ENCODE assay signal across 28 mouse cellular contexts in the genomic region with DNA sequence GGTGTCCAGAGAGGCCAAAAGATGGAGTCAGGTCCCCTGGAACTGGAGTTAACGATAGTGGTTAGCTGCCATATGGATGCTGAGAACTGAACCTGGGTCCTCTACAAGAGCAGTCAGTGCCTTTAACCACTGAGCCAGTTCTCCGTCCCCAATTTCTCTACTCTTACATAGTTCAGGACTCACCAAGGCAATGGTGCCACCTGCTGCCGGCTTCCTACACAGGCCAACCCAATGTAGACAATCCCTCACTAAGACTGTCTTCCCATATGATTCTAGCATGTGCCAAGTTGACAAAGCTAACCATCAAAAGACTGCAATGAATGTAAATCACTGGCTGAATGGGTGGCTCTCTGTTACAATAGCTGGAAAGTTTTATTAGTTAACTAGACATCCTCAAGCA.
DNase-seq lines count a peak whose midpoint lies in the region; ATAC-seq and TF ChIP-seq lines count a peak whose summit lies in the region.
"Had no signal": no experiment of that assay in that cellular context is flagged by ENCODE, and none has a peak within 500 bp of the region (broad histone marks: within the 10 kb centered on the region; RNA-seq: fewer than 3 reads in every experiment).

No protein-coding gene starts in this region.

- no peaks in the 10 kb centered on the region for H3K27me3 ChIP-seq in hindbrain, postnatal 0 days (ENCODE audit: insufficient read depth, low read length)
- no peaks in the 10 kb centered on the region for H3K27me3 ChIP-seq in hindbrain, embryonic 11.5 days (ENCODE audit: control insufficient read depth, insufficient read depth, low read length)
- H3K27me3 ChIP-seq in liver, adult 2 months (ENCODE audit: control insufficient read depth, insufficient read depth, low read length): no peaks in the 10 kb centered on the region
- H3K27me3 ChIP-seq in liver, postnatal 0 days (ENCODE audit: insufficient read depth, low read length): no peaks in the 10 kb centered on the region
- H3K27me3 ChIP-seq: embryonic facial prominence, embryonic 15.5 days; hindbrain, embryonic 15.5 days; limb, embryonic 12.5 days; liver, embryonic 12.5 days; midbrain, embryonic 13.5 days; neural tube, embryonic 12.5 days had no signal

- 91% methylated on average over 3 of the region's 3 CpGs for WGBS in hindbrain, postnatal 0 days
- WGBS in hindbrain, embryonic 11.5 days: 97% methylated on average over 3 of the region's 3 CpGs
- WGBS in liver, adult 2 months: 96% methylated on average over 3 of the region's 3 CpGs
- 86% methylated on average over 3 of the region's 3 CpGs for WGBS in liver, postnatal 0 days (ENCODE audit: insufficient replicate concordance)

- H3K36me3 ChIP-seq in hindbrain, postnatal 0 days (ENCODE audit: insufficient read depth, low read length): no peaks in the 10 kb centered on the region
- H3K36me3 ChIP-seq in hindbrain, embryonic 11.5 days (ENCODE audit: control insufficient read depth, insufficient read depth, low read length): no peaks in the 10 kb centered on the region
- H3K36me3 ChIP-seq in liver, adult 2 months (ENCODE audit: control insufficient read depth, insufficient read depth, low read length): no peaks in the 10 kb centered on the region
- H3K36me3 ChIP-seq in liver, postnatal 0 days (replicated peaks; ENCODE audit: insufficient read depth, low read length): no peaks in the 10 kb centered on the region
- H3K36me3 ChIP-seq: embryonic facial prominence, embryonic 15.5 days; hindbrain, embryonic 15.5 days; limb, embryonic 12.5 days; liver, embryonic 12.5 days; midbrain, embryonic 13.5 days; neural tube, embryonic 12.5 days had no signal

- H3K79me2 ChIP-seq in liver, adult 2 months (ENCODE audit: control insufficient read depth, insufficient read depth, low read length): no peaks in the 10 kb centered on the region

- TF ChIP-seq POLR2A in liver, adult 2 months (IDR thresholded peaks at IDR 0.05; ENCODE audit: extremely low read depth, insufficient read depth, low read length): no peak

- ATAC-seq in hindbrain, postnatal 0 days: no peak
- no peak for ATAC-seq in hindbrain, embryonic 11.5 days (ENCODE audit: low FRiP score)
- no peak for ATAC-seq in liver, postnatal 0 days
- ATAC-seq: activated CD4-positive, CD25-positive, alpha-beta regulatory T cell, adult 4 months; CD4-positive, CD25-positive, alpha-beta regulatory T cell, adult 4 months; forebrain, embryonic 14.5 days; liver, embryonic 12.5 days; midbrain, embryonic 13.5 days had no signal

- H3K9ac ChIP-seq in hindbrain, postnatal 0 days (replicated peaks; ENCODE audit: low read length): no peak overlapping the region
- H3K9ac ChIP-seq in hindbrain, embryonic 11.5 days (ENCODE audit: low read depth, low read length): no peak overlapping the region
- H3K9ac ChIP-seq in liver, adult 2 months (ENCODE audit: low read depth, low read length): no peak overlapping the region
- H3K9ac ChIP-seq in liver, postnatal 0 days (replicated peaks): no peak overlapping the region
- H3K9ac ChIP-seq: embryonic facial prominence, embryonic 15.5 days; hindbrain, embryonic 15.5 days; limb, embryonic 12.5 days; liver, embryonic 12.5 days; lung, embryonic 14.5 days; midbrain, embryonic 13.5 days; neural tube, embryonic 12.5 days had no signal

- H3K4me1 ChIP-seq in hindbrain, postnatal 0 days (ENCODE audit: insufficient read depth, low read length): no peaks in the 10 kb centered on the region
- no peaks in the 10 kb centered on the region for H3K4me1 ChIP-seq in hindbrain, embryonic 11.5 days (replicated peaks; ENCODE audit: control insufficient read depth, insufficient read depth, low read length)
- peaks cover 3% of the 10 kb centered on the region for H3K4me1 ChIP-seq in liver, adult 2 months (ENCODE audit: control insufficient read depth, insufficient read depth, low read length)
- peaks cover 8% of the 10 kb centered on the region; the same call in 1 of the 2 replicates for H3K4me1 ChIP-seq in liver, postnatal 0 days (ENCODE audit: insufficient read depth)
- H3K4me1 ChIP-seq: hindbrain, embryonic 15.5 days; midbrain, embryonic 13.5 days; neural tube, embryonic 12.5 days had no signal

- no peak overlapping the region for H3K27ac ChIP-seq in hindbrain, postnatal 0 days
- H3K27ac ChIP-seq in hindbrain, embryonic 11.5 days (ENCODE audit: low read depth, low read length): no peak overlapping the region
- no peak overlapping the region for H3K27ac ChIP-seq in liver, adult 2 months (replicated peaks; ENCODE audit: insufficient read depth, low read depth, low read length)
- no peak overlapping the region for H3K27ac ChIP-seq in liver, postnatal 0 days (ENCODE audit: low read depth)
- H3K27ac ChIP-seq: embryonic facial prominence, embryonic 15.5 days; heart, adult 2 months; hindbrain, embryonic 15.5 days; limb, embryonic 12.5 days; liver, embryonic 12.5 days; midbrain, embryonic 13.5 days; neural tube, embryonic 12.5 days had no signal

- peak; percentile 14 to 70 for DNase-seq in adrenal gland, adult (ENCODE audit: inconsistent age in 2 of 2, low spot score in 1 of 2)
- DNase-seq in adrenal gland, postnatal 10 days: no peak
- no peak for DNase-seq in hindbrain, postnatal 0 days (ENCODE audit: low spot score)
- DNase-seq in hindbrain, embryonic 11.5 days (ENCODE audit: low spot score): no peak
- no peak for DNase-seq in liver, adult 2 months (ENCODE audit: extremely low read depth, low read depth, low spot score)
- no peak for DNase-seq in liver, postnatal 0 days
- DNase-seq in NIH3T3 (ENCODE audit: low read depth): peak; percentile 25
- no peak for DNase-seq in gastrocnemius, postnatal 36 days
- DNase-seq: cerebellum, adult 8-10 months; gastrocnemius, postnatal 14 days; heart, adult 2 months; heart, postnatal 4 days; kidney, adult 18-20 months; kidney, postnatal 25 days; lung, embryonic 14.5 days; lung, postnatal 36 days; right cerebral cortex, postnatal 14 days; thymus, postnatal 25 days had no signal

- TF ChIP-seq CTCF in hindbrain, postnatal 0 days (IDR thresholded peaks at IDR 0.05; ENCODE audit: low read depth): 0 out of 2 replicates have a peak, but pooled peaks have one; percentile 11
- TF ChIP-seq CTCF in liver, adult 2 months (IDR thresholded peaks at IDR 0.05; ENCODE audit: low read depth, low read length): peak; percentile 11; the same call in 1 of the 2 replicates
- TF ChIP-seq CTCF in liver, postnatal 0 days (IDR thresholded peaks at IDR 0.05; ENCODE audit: low read depth): no peak

- no peaks in the 10 kb centered on the region for H3K9me3 ChIP-seq in hindbrain, postnatal 0 days (ENCODE audit: low read length)
- no peaks in the 10 kb centered on the region for H3K9me3 ChIP-seq in hindbrain, embryonic 11.5 days (ENCODE audit: control insufficient read depth, low read length)
- peaks cover 4% of the 10 kb centered on the region; the same call in 1 of the 2 replicates for H3K9me3 ChIP-seq in liver, postnatal 0 days (ENCODE audit: low read length)
- H3K9me3 ChIP-seq: embryonic facial prominence, embryonic 15.5 days; limb, embryonic 12.5 days; liver, embryonic 12.5 days; midbrain, embryonic 13.5 days; neural tube, embryonic 12.5 days had no signal

- H3K4me3 ChIP-seq in hindbrain, postnatal 0 days (ENCODE audit: low read length): no peak overlapping the region
- H3K4me3 ChIP-seq in hindbrain, embryonic 11.5 days (ENCODE audit: low read depth, low read length): no peak overlapping the region
- no peak overlapping the region for H3K4me3 ChIP-seq in liver, adult 2 months (ENCODE audit: insufficient read depth, low read depth, low read length)
- H3K4me3 ChIP-seq in liver, postnatal 0 days (ENCODE audit: low read depth, low read length): no peak overlapping the region
- H3K4me3 ChIP-seq: embryonic facial prominence, embryonic 15.5 days; heart, adult 2 months; hindbrain, embryonic 15.5 days; limb, embryonic 12.5 days; liver, embryonic 12.5 days; megakaryocyte, embryonic 14.5 days; midbrain, embryonic 13.5 days; neural tube, embryonic 12.5 days had no signal

- TF ChIP-seq EP300 in liver, postnatal 0 days (IDR thresholded peaks at IDR 0.05; ENCODE audit: low read depth): no peak

- intact Hi-C loops in gastrocnemius, postnatal 36 days (cut with DNase I): no loop called here

- no peak overlapping the region for H3K4me2 ChIP-seq in hindbrain, postnatal 0 days (ENCODE audit: low read depth, low read length)
- H3K4me2 ChIP-seq in hindbrain, embryonic 11.5 days (replicated peaks; ENCODE audit: low read depth, low read length): no peak overlapping the region
- no peak overlapping the region for H3K4me2 ChIP-seq in liver, postnatal 0 days (ENCODE audit: low read depth, low read length)
- H3K4me2 ChIP-seq: embryonic facial prominence, embryonic 15.5 days; hindbrain, embryonic 15.5 days; limb, embryonic 12.5 days; liver, embryonic 12.5 days; lung, embryonic 14.5 days; midbrain, embryonic 13.5 days; neural tube, embryonic 12.5 days had no signal

Comparison
In these comparisons a context has a peak if more than half of its experiments do, and no peak if none do; other contexts are left out.
1. DNase-seq: peak in adrenal gland, adult (2 of 2) and NIH3T3 (single experiment); none in adrenal gland, postnatal 10 days (single experiment), hindbrain, postnatal 0 days (single experiment), hindbrain, embryonic 11.5 days (single experiment), liver, adult 2 months (single experiment), liver, postnatal 0 days (single experiment) and gastrocnemius, postnatal 36 days (0 of 2).